Mouse (Mus musculus): ENCODE results near the gene Cdk18. TPM values are rescaled to one million over a fixed set of nuclear protein-coding genes. Genes with fewer than 3 reads are reported as not detected.

The Cdk18 gene
- total RNA-seq, 2 experiments from 2014 or later = 14.6 TPM

- DNase-seq = no peak
Observed at GRCm38 (mm10) chr1:132065001-132065400, 74.5 kb downstream of the Cdk18 start.

GRCm38 (mm10) chr1:132063096-132063495 is 76.4 kb downstream of the Cdk18 start:
- peak; percentile 31 for DNase-seq

Other genes with a start within 250 kb of the Cdk18 start
- gene Nucks1, start 229.2 kb downstream of the Cdk18 start, total RNA-seq (2021) = 100 to 1,000 TPM; 124 to 131 TPM
- gene Slc45a3, start 176.7 kb downstream of the Cdk18 start, total RNA-seq (2021) = 10 to 100 TPM in 1 of 2 experiments, 1 to 10 TPM in 1; 9.9 to 13.8 TPM
- gene Elk4, start 132.1 kb downstream of the Cdk18 start, total RNA-seq (2021) = 100 to 1,000 TPM; 115 to 128 TPM
- 1 to 10 TPM; 4.1 to 5.4 TPM for gene Mfsd4a, start 71.6 kb downstream of the Cdk18 start, total RNA-seq (2021)
- gene Lemd1, start 51.7 kb upstream of the Cdk18 start, total RNA-seq (2021) = under 1 TPM; 0.27 to 0.36 TPM
- under 1 TPM in 1 of 2 experiments, not detected in 1; 0.15 TPM for gene AC124108.1, start 51.8 kb upstream of the Cdk18 start, total RNA-seq (2021)
- gene Gm10188, start 90.1 kb upstream of the Cdk18 start, total RNA-seq (2021) = not detected
- 10 to 100 TPM; 56.5 to 69.6 TPM for gene Klhdc8a, start 158.9 kb upstream of the Cdk18 start, total RNA-seq (2021)
- 1 to 10 TPM; 3.4 to 3.9 TPM for gene Nuak2, start 176.4 kb upstream of the Cdk18 start, total RNA-seq (2021)